Mouse (Mus musculus) myocyte (in vitro differentiated cells): ENCODE data around the gene Hlcs.

Source experiments
- CEBPB ChIP-seq: IDR thresholded peaks from 2 replicates; pipeline ENCODE4 v1.6.1; 2011; ENCODE audit warnings: mild to moderate bottlenecking, moderate library complexity; ENCODE audit not compliant: poor library complexity, insufficient read depth, severe bottlenecking
- E2F4 ChIP-seq: IDR thresholded peaks from one replicate; pipeline ENCODE4 v1.6.1; 2011; ENCODE audit warnings: mild to moderate bottlenecking, control low read depth, moderate library complexity; ENCODE audit not compliant: insufficient read depth
- MAX ChIP-seq: IDR thresholded peaks from one replicate; pipeline ENCODE4 v1.6.1; 2011; ENCODE audit warnings: low read depth, mild to moderate bottlenecking, control low read depth
- MYOD1 ChIP-seq, 3 experiments: IDR thresholded peaks; one replicate each; pipeline ENCODE4 v1.6.1; 2011; ENCODE audit warnings: control low read depth in 2 of 3, low read depth in 2 of 3, mild to moderate bottlenecking in 2 of 3, moderate library complexity in 1 of 3; ENCODE audit not compliant: insufficient read length in 2 of 3, control insufficient read depth in 1 of 3
- POLR2A ChIP-seq: IDR thresholded peaks from one replicate; pipeline ENCODE4 v1.6.1; 2011; ENCODE audit warnings: low read depth, mild to moderate bottlenecking, control low read depth, moderate library complexity; ENCODE audit not compliant: insufficient read length
- POLR2AphosphoS2 ChIP-seq: IDR thresholded peaks from one replicate; pipeline ENCODE4 v1.6.1; 2011; ENCODE audit warnings: low read depth, control low read depth; ENCODE audit not compliant: insufficient read length
- REST ChIP-seq: IDR thresholded peaks from one replicate; pipeline ENCODE4 v1.6.1; 2011; ENCODE audit warnings: mild to moderate bottlenecking, control low read depth, moderate library complexity; ENCODE audit not compliant: insufficient read depth, insufficient read length
- SRF ChIP-seq: IDR thresholded peaks from one replicate; pipeline ENCODE4 v1.6.1; 2011; ENCODE audit warnings: low read depth; ENCODE audit not compliant: control insufficient read depth, insufficient read length
- TCF12 ChIP-seq: IDR thresholded peaks from one replicate; pipeline ENCODE4 v1.6.1; 2011; ENCODE audit warnings: mild to moderate bottlenecking, control low read depth; ENCODE audit not compliant: poor library complexity, insufficient read depth, severe bottlenecking
- TCF3 ChIP-seq: IDR thresholded peaks from one replicate; pipeline ENCODE4 v1.6.1; 2011; ENCODE audit warnings: low read depth, control low read depth; ENCODE audit not compliant: insufficient read length
- USF1 ChIP-seq: IDR thresholded peaks from one replicate; pipeline ENCODE4 v1.6.1; 2011; ENCODE audit warnings: low read depth, mild to moderate bottlenecking, control low read depth, moderate library complexity

DNA sequence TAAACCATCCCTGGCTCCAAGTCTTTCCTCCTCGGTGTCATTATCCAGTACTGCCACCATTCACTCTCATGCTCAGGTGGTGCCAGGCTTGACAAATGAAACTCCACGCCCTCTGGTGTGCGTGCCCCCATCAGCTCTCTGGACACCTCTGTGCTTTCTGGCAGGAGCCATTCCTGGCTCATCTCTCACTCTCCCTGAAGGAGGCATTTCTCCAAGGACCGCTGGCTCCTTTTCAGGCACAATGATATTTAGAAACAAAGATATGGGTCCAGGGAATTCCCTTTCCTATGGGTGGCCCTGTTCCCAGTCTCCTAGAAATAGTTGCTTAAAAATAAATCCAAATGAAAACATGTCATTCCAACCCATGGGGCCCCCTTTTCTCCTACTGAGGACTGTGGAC, 4.3 kb downstream of the Hlcs start:
- TF ChIP-seq POLR2A: no peak
- TF ChIP-seq TCF12: no peak
- TF ChIP-seq MAX: no peak
- TF ChIP-seq MYOD1 (IDR thresholded peaks at IDR 0.05; ENCODE audit: control insufficient read depth in 1 of 3, insufficient read length in 2 of 3, low read depth in 2 of 3): no peak
- TF ChIP-seq USF1: no peak
- TF ChIP-seq SRF: no peak
- no peak for TF ChIP-seq REST
- no peak for TF ChIP-seq E2F4
- no peak for TF ChIP-seq CEBPB
- no peak for TF ChIP-seq POLR2AphosphoS2
- no peak for TF ChIP-seq TCF3
